Mouse (Mus musculus) heart, postnatal 14 days (tissue): Measurements from ENCODE around the gene Hdgfl2. TPM values are rescaled to one million over a fixed set of nuclear protein-coding genes. Genes with fewer than 3 reads are reported as not detected.

ENCODE experiments used
- DNase-seq, 2 experiments: peaks; one replicate each; pipeline ENCODE4 v3.0.0; 2021 to 2022
- intact Hi-C: fragments of 180-260 bp; cut with DNase I; formaldehyde crosslinking; loops from one replicate; pipeline ENCODE4 v1.15.1; 2025
- total RNA-seq, 2 experiments: library from RNA; stranded (reverse); gene quantifications; 2 replicates each; pipeline ENCODE4 v1.2.3; 2021

Hdgfl2 gene
- total RNA-seq, 2 experiments from 2014 or later = 37.3 to 39.8 TPM

DNA sequence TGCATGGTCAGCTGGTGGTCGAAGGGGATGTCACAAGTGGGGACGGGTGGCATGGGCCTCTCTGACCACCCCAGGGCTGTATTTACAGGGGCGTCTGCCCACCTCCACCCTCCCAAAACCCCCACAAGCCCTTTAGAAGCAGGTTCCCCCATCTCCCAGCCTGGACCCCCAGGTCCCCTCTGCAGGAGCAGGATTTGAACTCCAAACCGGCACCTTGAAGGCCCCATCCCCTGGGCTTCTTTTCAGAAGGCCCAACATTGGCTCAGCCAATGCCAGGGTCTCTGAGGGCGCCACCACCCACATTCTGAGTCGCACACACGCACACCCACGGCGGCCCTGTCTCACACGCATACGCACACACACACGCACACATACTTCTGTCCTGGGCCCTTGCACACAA lies 43.7 kb downstream of the Hdgfl2 start:
- no peak for DNase-seq
- intact Hi-C loops = no loop called here

- intact Hi-C loops = no loop called here
These were observed 44.4 kb downstream of the Hdgfl2 start for GRCm38 (mm10) chr17:56123681-56124340.

GRCm38 (mm10) chr17:56124377-56125275 lies 45.2 kb downstream of the Hdgfl2 start:
- intact Hi-C loops = no loop called here
- DNase-seq = peak; percentile 76

More at GRCm38 (mm10) chr17:56123681-56124340, 44.4 kb downstream of the Hdgfl2 start:
- no peak for DNase-seq

DNA sequence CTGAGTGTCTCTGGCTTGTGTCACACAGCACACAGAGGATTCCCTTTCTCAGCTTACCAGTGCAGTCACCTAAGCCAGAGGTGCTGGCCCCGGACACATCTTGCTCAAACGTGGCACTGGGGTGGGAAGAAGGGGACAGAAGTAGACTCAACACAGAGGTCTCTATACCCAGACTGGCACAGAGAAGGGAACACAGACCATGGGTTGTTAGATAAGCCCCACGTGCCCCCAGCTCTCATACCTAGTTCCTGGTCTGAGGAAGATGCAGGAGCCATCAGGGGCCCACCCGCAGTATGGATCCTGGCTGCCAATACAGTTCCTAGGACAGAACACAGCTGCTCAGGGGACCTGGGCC lies 45.8 kb downstream of the Hdgfl2 start:
- DNase-seq = no peak
- intact Hi-C loops = no loop called here

DNA sequence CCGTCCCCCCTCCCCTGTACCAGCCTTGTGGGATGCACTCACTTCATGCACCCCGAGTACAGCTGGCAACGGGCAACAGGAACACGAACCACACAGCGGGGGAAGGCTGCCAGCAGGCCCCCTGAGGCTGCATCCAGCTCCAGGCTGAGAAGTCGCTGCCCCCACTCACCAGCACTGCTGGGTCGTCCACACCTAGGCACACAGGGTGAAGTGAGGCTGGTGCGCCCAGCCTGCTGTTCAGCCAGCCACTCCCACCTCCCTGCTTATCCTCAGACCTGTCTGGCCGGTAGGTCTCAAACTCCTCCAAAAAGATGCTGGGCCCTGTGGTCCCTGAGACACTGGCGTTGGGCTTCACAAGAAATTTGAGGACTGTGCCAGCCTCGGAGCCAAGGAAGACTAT lies 46.7 kb downstream of the Hdgfl2 start:
- DNase-seq = no peak
- intact Hi-C loops = no loop called here

GRCm38 (mm10) chr17:56128246-56128645 lies 48.8 kb downstream of the Hdgfl2 start:
- DNase-seq = no peak
- intact Hi-C loops = no loop called here

DNA sequence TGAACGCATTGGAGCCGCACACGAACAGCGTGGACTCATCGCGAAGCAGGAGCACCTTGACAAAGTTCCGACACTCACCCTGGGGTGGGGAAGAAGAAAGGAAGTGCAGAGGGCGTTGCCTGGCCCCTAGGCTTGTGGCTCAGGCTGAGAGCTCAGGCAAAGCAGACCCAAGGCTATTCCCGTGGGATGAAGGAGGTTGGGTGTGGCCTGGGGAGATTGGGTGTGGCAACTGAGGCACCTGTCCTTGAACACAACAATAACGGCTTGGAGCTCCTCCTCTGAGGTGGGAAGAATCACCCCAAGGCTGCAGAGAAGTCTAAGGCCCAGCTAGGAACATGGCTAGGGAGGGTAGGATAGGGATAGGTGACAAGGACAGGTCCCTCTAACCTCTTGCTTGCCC lies 51.7 kb downstream of the Hdgfl2 start:
- intact Hi-C loops = loop anchor here (1.0 kb wide), 1 partner anchor 124 kb away; no protein-coding TSS in a partner anchor

GRCm38 (mm10) chr17:56131814-56132213 lies 52.4 kb downstream of the Hdgfl2 start:
- intact Hi-C loops = loop anchor here (1.0 kb wide), 2 partner anchors 27 to 123 kb away; no protein-coding TSS in a partner anchor
- peak; percentile 74 to 83 for DNase-seq

More for the DNA sequence above, 51.7 kb downstream of the Hdgfl2 start:
- no peak for DNase-seq

GRCm38 (mm10) chr17:56132661-56133060 lies 53.2 kb downstream of the Hdgfl2 start:
- DNase-seq = peak; percentile 79 to 81
- intact Hi-C loops = loop anchor here (1.0 kb wide), 1 partner anchor 27 kb away; no protein-coding TSS in a partner anchor

GRCm38 (mm10) chr17:56133457-56134363 lies 54.3 kb downstream of the Hdgfl2 start:
- DNase-seq = peak; percentile 68 to 74
- intact Hi-C loops = no loop called here

DNA sequence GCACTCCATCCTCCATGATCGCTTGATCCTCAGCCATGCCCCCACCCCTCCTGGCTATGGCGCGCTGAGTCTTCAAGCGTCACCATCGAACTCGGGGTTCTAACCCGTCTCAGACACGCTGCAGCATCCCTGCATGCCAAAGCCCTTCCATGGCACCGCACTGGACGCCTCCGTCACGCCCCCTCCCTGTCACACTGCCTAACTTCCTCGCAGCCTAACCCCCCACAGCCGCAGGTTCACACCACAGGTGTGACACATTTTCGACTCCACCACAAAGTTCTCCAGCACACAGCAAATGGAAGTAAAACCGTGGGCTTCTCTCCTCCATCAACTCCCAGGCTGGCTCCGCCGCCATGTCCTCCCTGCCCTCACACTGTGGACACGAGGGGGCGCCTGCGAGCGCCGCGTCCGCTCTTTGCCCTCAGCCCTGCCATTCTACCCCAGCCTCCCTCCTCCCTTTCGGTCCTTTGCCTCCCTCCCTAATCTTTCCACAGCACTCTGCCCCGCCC lies 55.1 kb downstream of the Hdgfl2 start:
- intact Hi-C loops = no loop called here
- DNase-seq = peak; percentile 81 to 85

DNA sequence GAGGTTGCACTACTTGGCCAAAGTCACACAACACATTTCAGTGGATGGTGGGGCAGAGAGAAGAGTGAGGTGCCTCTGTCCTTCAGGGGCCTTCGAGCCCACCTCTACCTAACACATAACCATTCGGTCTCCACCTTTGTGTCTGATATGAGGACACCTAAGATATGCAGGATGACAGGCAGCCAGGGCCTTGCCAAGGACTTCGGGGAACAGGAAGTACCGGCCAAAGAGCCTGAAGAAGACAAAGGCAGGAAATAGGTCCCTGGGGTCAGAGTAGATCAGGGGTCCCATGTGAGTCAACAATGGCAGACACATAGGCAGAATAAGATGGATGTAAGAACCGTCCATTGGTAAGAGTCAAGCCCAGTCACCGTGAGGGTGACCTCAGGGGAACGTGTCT lies 57.1 kb downstream of the Hdgfl2 start:
- peak in 1 of 2 experiments; percentile 15 for DNase-seq
- intact Hi-C loops = no loop called here

- intact Hi-C loops = no loop called here
- peak in 1 of 2 experiments; percentile 27 for DNase-seq
These were observed 58.6 kb downstream of the Hdgfl2 start for GRCm38 (mm10) chr17:56137839-56138613.

DNA sequence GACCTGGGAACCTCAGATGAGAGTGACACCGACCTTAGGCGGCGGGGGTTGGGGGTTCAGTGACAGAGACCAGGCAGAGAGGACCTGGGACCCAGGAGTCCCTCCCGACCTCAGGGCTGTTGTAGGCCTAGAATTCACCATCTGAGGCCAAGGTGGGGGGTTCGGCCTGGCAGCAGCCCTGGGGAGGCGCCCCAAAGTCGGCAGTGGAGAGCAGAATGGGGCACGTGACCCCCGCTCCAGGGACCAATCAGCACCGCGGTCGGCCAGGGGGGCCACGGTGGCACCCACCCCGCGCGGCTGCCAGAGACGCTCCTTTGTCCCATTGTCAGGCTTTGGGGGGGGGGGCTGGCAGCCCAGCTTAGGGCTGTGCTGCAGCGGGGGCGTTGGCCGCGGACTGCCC lies 59.9 kb downstream of the Hdgfl2 start:
- no peak for DNase-seq
- intact Hi-C loops = no loop called here

DNA sequence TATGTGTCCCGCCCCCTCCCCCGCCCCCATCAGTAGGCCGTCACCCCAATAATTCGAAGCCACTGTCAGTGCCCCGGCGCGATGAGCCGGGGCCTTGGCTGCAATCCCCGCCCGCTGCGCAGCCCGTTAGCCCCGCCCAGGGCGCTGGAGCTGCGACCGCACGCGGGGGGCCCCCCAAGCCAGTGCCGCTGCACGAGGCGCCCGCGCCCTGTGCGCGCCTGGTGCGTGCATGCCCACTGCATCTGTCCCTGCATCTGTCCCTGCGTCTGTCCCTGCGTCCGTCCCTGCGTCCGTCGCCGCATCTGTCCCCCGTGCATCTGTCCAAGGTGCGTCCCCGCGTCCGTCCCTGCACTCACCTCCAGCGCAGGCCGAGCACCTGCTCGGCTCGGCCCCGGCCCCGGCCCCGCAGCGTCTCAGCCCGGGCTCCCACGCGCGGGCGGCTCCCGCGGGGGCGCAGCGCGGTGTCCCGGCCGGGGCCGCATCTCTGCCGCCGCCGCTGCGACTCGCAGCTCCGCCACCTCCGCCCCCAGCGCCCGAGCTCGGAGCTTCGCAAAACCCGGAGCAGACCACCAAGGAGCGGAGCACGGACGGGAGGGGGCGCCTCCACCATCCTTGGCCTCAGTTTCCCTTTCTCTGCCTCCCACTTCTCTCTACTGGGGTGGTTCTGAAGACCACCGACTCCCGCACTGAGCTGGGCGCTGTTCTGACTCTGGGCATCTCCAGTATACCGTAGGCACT lies 60.6 kb downstream of the Hdgfl2 start, which contains the start of gene Sema6b:
TSS of gene Sema6b (minus strand) at position 486 of the 738 bp plus-strand sequence.
- intact Hi-C loops = no loop called here
- DNase-seq = peak; percentile 79 to 80

DNA sequence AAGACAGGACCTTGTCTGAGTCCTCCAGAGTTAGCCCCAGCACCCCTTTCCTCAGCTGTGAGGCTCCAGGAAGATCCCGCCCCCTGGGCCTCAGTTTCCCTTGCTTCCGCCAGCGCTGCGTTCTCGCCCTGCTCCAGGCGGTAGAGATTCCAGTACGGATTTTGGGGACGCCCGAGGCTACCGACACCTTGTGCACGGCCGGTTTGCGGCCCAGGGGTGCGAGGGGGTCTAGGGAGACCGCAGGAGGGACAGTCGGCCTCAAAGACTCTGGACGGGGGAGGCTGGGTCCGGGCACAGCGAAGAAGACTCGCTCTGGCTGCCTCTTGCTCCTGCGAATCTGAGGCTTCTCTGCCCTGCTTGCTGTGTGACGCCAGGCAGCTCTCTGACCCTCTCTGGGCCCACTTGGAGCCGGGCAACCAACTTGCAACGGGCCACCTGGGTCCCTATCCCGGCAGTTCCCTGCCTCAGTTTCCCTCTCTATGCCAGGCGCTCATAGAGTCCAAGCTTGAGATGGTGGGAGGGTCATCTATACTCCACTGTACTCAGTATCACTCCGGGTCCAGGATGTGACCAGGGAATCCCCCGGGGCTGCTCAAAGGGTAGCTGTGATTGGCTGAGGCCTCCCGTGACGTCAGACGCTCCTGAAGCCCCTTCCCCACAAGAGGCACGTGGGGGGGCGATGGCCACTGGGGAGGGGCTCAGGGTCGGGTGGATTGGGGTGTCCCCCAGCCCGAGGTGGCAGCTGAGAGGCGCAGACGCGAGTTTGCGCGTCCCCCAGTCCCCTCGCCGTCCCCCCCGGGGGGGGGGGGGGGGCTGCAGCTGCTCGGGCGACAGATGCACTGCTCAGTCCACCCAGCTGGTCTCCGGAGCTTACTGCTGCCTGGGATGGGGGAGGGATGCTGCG lies 62.5 kb downstream of the Hdgfl2 start:
- intact Hi-C loops = no loop called here

GRCm38 (mm10) chr17:56144546-56144945 lies 65.1 kb downstream of the Hdgfl2 start:
- no peak for DNase-seq
- intact Hi-C loops = no loop called here

More for the DNA sequence above, 62.5 kb downstream of the Hdgfl2 start:
- peak in 1 of 2 experiments; percentile 46 for DNase-seq

GRCm38 (mm10) chr17:56146131-56146530 lies 66.7 kb downstream of the Hdgfl2 start:
- intact Hi-C loops = no loop called here
- DNase-seq = no peak
